Mouse (Mus musculus) neural tube, embryonic 12.5 days (tissue): ENCODE results near the gene Izumo4. TPM values are rescaled to one million over a fixed set of nuclear protein-coding genes. Genes with fewer than 3 reads are reported as not detected.

ENCODE experiments used
- ATAC-seq: fragments of 200-750 bp; cut with Nextera tagmentation; 2 replicates; pipeline ENCODE4 v1.8.0; 2017; ENCODE audit warnings: low read depth, mild to moderate bottlenecking, moderate TSS enrichment, moderate library complexity; ENCODE audit not compliant: low FRiP score
- H3K27ac ChIP-seq: fragments of 300-500 bp; sonication (generic); 2 replicates; pipeline ENCODE4 v1.5.1; 2016
- H3K27me3 ChIP-seq: fragments of 300-500 bp; sonication (generic); replicated peaks from 2 replicates; pipeline ENCODE4 v1.6.1; 2016; ENCODE audit warnings: mild to moderate bottlenecking
- H3K36me3 ChIP-seq: fragments of 300-500 bp; sonication (generic); 2 replicates; pipeline ENCODE4 v1.6.1; 2016; ENCODE audit warnings: mild to moderate bottlenecking
- H3K4me1 ChIP-seq: fragments of 300-500 bp; sonication (generic); 2 replicates; pipeline ENCODE4 v1.6.1; 2016
- H3K4me2 ChIP-seq: fragments of 300-500 bp; sonication (generic); replicated peaks from 2 replicates; pipeline ENCODE4 v1.6.1; 2016; ENCODE audit warnings: mild to moderate bottlenecking
- H3K4me3 ChIP-seq: fragments of 300-500 bp; sonication (generic); 2 replicates; pipeline ENCODE4 v1.5.1; 2016
- H3K9ac ChIP-seq: fragments of 300-500 bp; sonication (generic); 2 replicates; pipeline ENCODE4 v1.6.1; 2016; ENCODE audit warnings: mild to moderate bottlenecking
- H3K9me3 ChIP-seq: fragments of 300-500 bp; sonication (generic); 2 replicates; pipeline ENCODE4 v1.6.1; 2016; ENCODE audit warnings: mild to moderate bottlenecking
- WGBS: fragments of 180-500 bp; shearing (Covaris S2); methylation state at CpG from one replicate; pipeline ENCODE4 v1.1.7; 2016; 5-methylcytosine and 5-hydroxymethylcytosine counted together
- polyA plus RNA-seq: library from polyadenylated mRNA; unstranded; fragments of >200 nt; fragmentation: Nextera tagmentation; extraction: Ambion mirVana; gene quantifications from 2 replicates; pipeline ENCODE4 v1.2.1, GENCODE M21; 2016

Izumo4 gene
- polyA plus RNA-seq, 1 experiment from 2014 or later = 29.3 TPM

- H3K27me3 ChIP-seq = no peaks in the 10 kb centered on the region
- H3K27ac ChIP-seq = no peak overlapping the region
- H3K4me3 ChIP-seq = no peak overlapping the region
- H3K9ac ChIP-seq = no peak overlapping the region
- H3K4me2 ChIP-seq = no peak overlapping the region
- WGBS = 88% methylated on average over 3 of the region's 3 CpGs
- ATAC-seq = no peak
- peaks cover 23% of the 10 kb centered on the region for H3K4me1 ChIP-seq
- peaks cover 50% of the 10 kb centered on the region for H3K36me3 ChIP-seq
- no peaks in the 10 kb centered on the region for H3K9me3 ChIP-seq
These were observed 3.5 kb downstream of the Izumo4 start for GRCm38 (mm10) chr10:80705479-80705878.

DNA sequence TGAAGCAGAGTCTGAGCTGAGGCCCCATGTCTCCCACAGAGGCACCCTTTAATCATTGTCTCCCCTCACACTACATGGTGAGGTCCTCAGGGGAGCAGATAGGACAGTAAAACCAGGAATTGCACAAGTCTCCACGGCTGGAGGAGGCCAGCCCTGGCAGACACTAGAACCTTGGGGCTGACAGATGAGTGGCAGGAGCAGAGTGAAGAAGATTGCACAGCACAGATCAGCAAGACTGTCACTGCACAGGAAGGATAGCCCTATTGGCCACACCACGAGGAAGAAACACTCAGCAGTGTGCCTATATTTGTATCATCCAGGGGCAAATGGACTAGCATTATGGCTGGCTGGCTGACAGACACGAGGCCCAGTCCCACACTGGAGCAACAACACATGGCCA lies 8.8 kb downstream of the Izumo4 start:
- no peak for ATAC-seq
- no peak overlapping the region for H3K4me2 ChIP-seq
- no peak overlapping the region for H3K9ac ChIP-seq
- H3K9me3 ChIP-seq = no peaks in the 10 kb centered on the region
- no peak overlapping the region for H3K27ac ChIP-seq
- H3K27me3 ChIP-seq = no peaks in the 10 kb centered on the region
- H3K4me1 ChIP-seq = no peaks in the 10 kb centered on the region
- H3K4me3 ChIP-seq = no peak overlapping the region
- 91% methylated on average over 3 of the region's 3 CpGs for WGBS
- peaks cover 99% of the 10 kb centered on the region for H3K36me3 ChIP-seq

GRCm38 (mm10) chr10:80717281-80717680 lies 15.3 kb downstream of the Izumo4 start:
- Histone ChIP-seq H3K9me3 (no peaks in the 10 kb centered on the region), H3K4me3 (no peak overlapping the region), H3K4me2 (no peak overlapping the region), H3K27ac (no peak overlapping the region), H3K4me1 (no peaks in the 10 kb centered on the region), H3K36me3 (peaks cover 98% of the 10 kb centered on the region), H3K27me3 (no peaks in the 10 kb centered on the region), H3K9ac (no peak overlapping the region)
- ATAC-seq = no peak
- 84% methylated on average over 1 of the region's 1 CpGs for WGBS

DNA sequence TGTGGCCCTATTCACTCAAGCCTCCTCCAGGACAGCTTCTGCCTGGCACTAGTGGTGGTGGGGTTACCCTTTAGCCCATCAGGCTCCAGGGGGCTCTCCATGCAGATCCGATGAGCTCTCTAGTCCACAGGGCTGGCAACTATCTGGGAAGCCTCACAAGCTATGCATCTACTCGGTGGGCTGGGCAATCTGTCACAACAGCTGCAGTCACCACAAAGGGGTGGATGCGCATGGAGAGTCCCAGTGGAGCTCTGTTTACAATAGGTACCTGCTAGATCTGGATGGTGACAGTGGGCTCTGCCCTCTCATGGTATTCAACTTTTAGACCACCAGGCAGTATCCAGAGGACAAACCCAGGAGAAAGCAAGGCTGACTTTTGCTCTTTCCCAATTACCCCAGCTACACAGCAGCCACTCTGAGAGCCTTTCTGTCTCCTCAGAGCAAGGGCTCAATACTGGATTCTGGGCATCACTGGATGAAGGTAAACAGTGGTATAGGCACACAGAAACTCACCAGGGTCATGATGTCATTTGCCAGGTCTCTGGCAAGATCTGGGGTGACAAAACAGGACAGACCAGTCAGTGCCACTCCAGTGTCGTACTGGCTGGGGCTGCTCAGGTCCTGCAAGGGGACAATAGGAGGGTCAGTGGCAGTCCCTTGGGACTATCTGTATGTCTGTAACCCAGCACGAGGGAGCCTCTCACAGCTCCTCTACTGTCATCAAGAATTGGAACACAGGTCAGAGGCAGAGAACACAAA lies 25.6 kb downstream of the Izumo4 start:
- no peak for ATAC-seq
- H3K9ac ChIP-seq = no peak overlapping the region
- no peaks in the 10 kb centered on the region for H3K27me3 ChIP-seq
- H3K4me1 ChIP-seq = no peaks in the 10 kb centered on the region
- no peak overlapping the region for H3K27ac ChIP-seq
- H3K36me3 ChIP-seq = peaks cover 91% of the 10 kb centered on the region
- no peak overlapping the region for H3K4me3 ChIP-seq
- H3K9me3 ChIP-seq = no peaks in the 10 kb centered on the region
- WGBS = 89% methylated on average over 5 of the region's 5 CpGs
- H3K4me2 ChIP-seq = no peak overlapping the region

- Histone ChIP-seq H3K9ac (no peak overlapping the region), H3K4me3 (no peak overlapping the region), H3K27me3 (no peaks in the 10 kb centered on the region), H3K36me3 (peaks cover 68% of the 10 kb centered on the region), H3K27ac (no peak overlapping the region), H3K4me2 (no peak overlapping the region), H3K4me1 (no peaks in the 10 kb centered on the region), H3K9me3 (no peaks in the 10 kb centered on the region)
- WGBS = 95% methylated on average over 6 of the region's 6 CpGs
- ATAC-seq = no peak
These were observed 30.7 kb downstream of the Izumo4 start for GRCm38 (mm10) chr10:80732611-80733101.

DNA sequence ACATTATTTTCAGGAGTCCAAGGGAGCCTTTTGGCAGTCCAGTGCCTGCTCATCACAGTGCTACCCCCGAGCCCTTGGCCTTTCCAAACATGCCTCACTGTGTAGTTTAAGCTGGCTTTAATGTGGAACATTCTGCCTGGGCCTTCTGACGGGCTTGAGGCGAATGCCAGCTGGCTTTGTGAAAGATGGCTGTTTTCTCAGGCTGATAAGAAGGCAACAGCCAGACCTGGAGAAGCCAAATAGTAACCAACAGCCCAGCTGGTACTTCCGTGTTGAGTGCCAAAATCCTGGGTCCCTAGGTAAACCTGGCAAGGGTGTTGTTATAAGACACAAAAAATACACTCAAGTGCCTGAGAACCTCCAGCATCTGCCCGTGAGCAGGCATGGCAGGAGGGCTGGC lies 34.7 kb downstream of the Izumo4 start:
- WGBS = 84% methylated on average over 5 of the region's 5 CpGs

GRCm38 (mm10) chr10:80738657-80739056 lies 36.7 kb downstream of the Izumo4 start:
- no peak overlapping the region for H3K4me2 ChIP-seq
- no peak for ATAC-seq
- 68% methylated on average over 1 of the region's 1 CpGs for WGBS
- H3K9me3 ChIP-seq = no peaks in the 10 kb centered on the region
- peaks cover 19% of the 10 kb centered on the region; the same call in 1 of the 2 replicates for H3K36me3 ChIP-seq
- no peaks in the 10 kb centered on the region for H3K27me3 ChIP-seq
- no peak overlapping the region for H3K27ac ChIP-seq
- peaks cover 21% of the 10 kb centered on the region for H3K4me1 ChIP-seq
- H3K4me3 ChIP-seq = no peak overlapping the region
- no peak overlapping the region for H3K9ac ChIP-seq

More for the DNA sequence above, 34.7 kb downstream of the Izumo4 start:
- H3K9me3 ChIP-seq = no peaks in the 10 kb centered on the region
- H3K27me3 ChIP-seq = no peaks in the 10 kb centered on the region
- no peak for ATAC-seq
- no peak overlapping the region for H3K4me2 ChIP-seq
- no peak overlapping the region for H3K27ac ChIP-seq
- no peak overlapping the region for H3K9ac ChIP-seq
- H3K4me1 ChIP-seq = peaks cover 21% of the 10 kb centered on the region
- peaks cover 34% of the 10 kb centered on the region for H3K36me3 ChIP-seq
- H3K4me3 ChIP-seq = no peak overlapping the region

GRCm38 (mm10) chr10:80741146-80741545 lies 39.2 kb downstream of the Izumo4 start:
- peaks cover 7% of the 10 kb centered on the region; the same call in 1 of the 2 replicates for H3K36me3 ChIP-seq
- 43% methylated on average over 5 of the region's 5 CpGs for WGBS
- H3K27me3 ChIP-seq = no peaks in the 10 kb centered on the region
- H3K4me2 ChIP-seq = peak overlapping the region; percentile 98
- no peak overlapping the region for H3K27ac ChIP-seq
- H3K9ac ChIP-seq = peak overlapping the region; percentile 96
- H3K4me3 ChIP-seq = peak overlapping the region; percentile 99
- peaks cover 21% of the 10 kb centered on the region for H3K4me1 ChIP-seq
- no peak for ATAC-seq
- no peaks in the 10 kb centered on the region for H3K9me3 ChIP-seq

- Histone ChIP-seq H3K27me3 (no peaks in the 10 kb centered on the region), H3K4me2 (peak overlapping the region; percentile 98), H3K4me3 (peak overlapping the region; percentile 99), H3K9me3 (no peaks in the 10 kb centered on the region), H3K27ac (peak overlapping the region; percentile 64; the same call in 1 of the 2 replicates), H3K9ac (peak overlapping the region; percentile 96), H3K4me1 (peaks cover 21% of the 10 kb centered on the region), H3K36me3 (peaks cover 4% of the 10 kb centered on the region; the same call in 1 of the 2 replicates)
- under 1% methylated on average over 46 of the region's 46 CpGs for WGBS
- ATAC-seq = no peak; the same call in 1 of the 2 replicates
These were observed 39.7 kb downstream of the Izumo4 start for GRCm38 (mm10) chr10:80741634-80742179.

- peak within 1 kb of the TSS; percentile 99 for H3K4me3 ChIP-seq
- H3K4me1 ChIP-seq = peaks cover 21% of the 10 kb centered on the region
- WGBS = 3% methylated on average over 25 of the region's 25 CpGs
- H3K36me3 ChIP-seq = peaks cover 4% of the 10 kb centered on the region; the same call in 1 of the 2 replicates
- H3K27me3 ChIP-seq = no peaks in the 10 kb centered on the region
- H3K9me3 ChIP-seq = no peaks in the 10 kb centered on the region
- H3K27ac ChIP-seq = peak within 1 kb of the TSS; percentile 64; the same call in 1 of the 2 replicates
- ATAC-seq = peak; percentile 99
- H3K4me2 ChIP-seq = peak within 1 kb of the TSS; percentile 98
- peak within 1 kb of the TSS; percentile 96 for H3K9ac ChIP-seq
These were observed 40.4 kb downstream of the Izumo4 start, which contains the start of gene Ap3d1 for GRCm38 (mm10) chr10:80742180-80742978. Gene Ap3d1 (minus strand): TSS chr10:80742264.

- no peak overlapping the region for H3K4me3 ChIP-seq
- no peak overlapping the region for H3K9ac ChIP-seq
- no peak overlapping the region for H3K4me2 ChIP-seq
- H3K27me3 ChIP-seq = no peaks in the 10 kb centered on the region
- H3K36me3 ChIP-seq = no peaks in the 10 kb centered on the region
- ATAC-seq = no peak
- H3K9me3 ChIP-seq = no peaks in the 10 kb centered on the region
- H3K27ac ChIP-seq = no peak overlapping the region
- WGBS = 35% methylated on average over 5 of the region's 5 CpGs
- H3K4me1 ChIP-seq = peaks cover 21% of the 10 kb centered on the region
These were observed 42.3 kb downstream of the Izumo4 start for GRCm38 (mm10) chr10:80744262-80744661.

- no peak overlapping the region for H3K4me2 ChIP-seq
- H3K27me3 ChIP-seq = no peaks in the 10 kb centered on the region
- no peaks in the 10 kb centered on the region for H3K9me3 ChIP-seq
- no peak for ATAC-seq
- H3K4me1 ChIP-seq = peaks cover 9% of the 10 kb centered on the region
- H3K9ac ChIP-seq = no peak overlapping the region
- H3K27ac ChIP-seq = no peak overlapping the region
- no peaks in the 10 kb centered on the region for H3K36me3 ChIP-seq
- H3K4me3 ChIP-seq = no peak overlapping the region
- WGBS = 26% methylated on average over 3 of the region's 3 CpGs
These were observed 45.4 kb downstream of the Izumo4 start for GRCm38 (mm10) chr10:80747410-80747809.
